Mouse (Mus musculus) liver, embryonic 12.5 days (tissue): ENCODE data around the gene Telo2. TPM values are rescaled to one million over a fixed set of nuclear protein-coding genes. Genes with fewer than 3 reads are reported as not detected.
"Not testable (repeated sequence)": the region's sequence is repeated elsewhere in the genome, so short reads cannot be mapped to it uniquely, and the experiment has no call there.

Experiments used
- ATAC-seq: fragments of 200-750 bp; cut with Nextera tagmentation; 2 replicates; pipeline ENCODE4 v1.8.0; 2017; ENCODE audit warnings: moderate number of reproducible peaks, mild to moderate bottlenecking, moderate library complexity
- H3K27ac ChIP-seq: fragments of 300-500 bp; sonication (generic); 2 replicates; pipeline ENCODE4 v1.5.1; 2016; ENCODE audit warnings: mild to moderate bottlenecking
- H3K27me3 ChIP-seq: fragments of 300-500 bp; sonication (generic); replicated peaks from 2 replicates; pipeline ENCODE4 v1.6.1; 2016; ENCODE audit warnings: mild to moderate bottlenecking, moderate library complexity
- H3K36me3 ChIP-seq: fragments of 300-500 bp; sonication (generic); 2 replicates; pipeline ENCODE4 v1.6.1; 2016; ENCODE audit warnings: mild to moderate bottlenecking, moderate library complexity
- H3K4me1 ChIP-seq: fragments of 300-500 bp; sonication (generic); 2 replicates; pipeline ENCODE4 v1.6.1; 2016
- H3K4me2 ChIP-seq: fragments of 300-500 bp; sonication (generic); 2 replicates; pipeline ENCODE4 v1.6.1; 2016; ENCODE audit warnings: mild to moderate bottlenecking, moderate library complexity
- H3K4me3 ChIP-seq: fragments of 300-500 bp; sonication (generic); 2 replicates; pipeline ENCODE4 v1.5.1; 2016; ENCODE audit warnings: mild to moderate bottlenecking, moderate library complexity
- H3K9ac ChIP-seq: fragments of 300-500 bp; sonication (generic); 2 replicates; pipeline ENCODE4 v1.6.1; 2016; ENCODE audit warnings: mild to moderate bottlenecking, moderate library complexity
- H3K9me3 ChIP-seq: fragments of 300-500 bp; sonication (generic); replicated peaks from 2 replicates; pipeline ENCODE4 v1.6.1; 2016; ENCODE audit warnings: mild to moderate bottlenecking, moderate library complexity
- WGBS: fragments of 180-500 bp; shearing (Covaris S2); methylation state at CpG from one replicate; pipeline ENCODE4 v1.1.7; 2016; ENCODE audit not compliant: insufficient replicate concordance; 5-methylcytosine and 5-hydroxymethylcytosine counted together
- polyA plus RNA-seq: library from polyadenylated mRNA; unstranded; fragments of >200 nt; fragmentation: Nextera tagmentation; extraction: Ambion mirVana; gene quantifications from 2 replicates; pipeline ENCODE4 v1.2.1, GENCODE M21; 2016

The Telo2 gene
- polyA plus RNA-seq: 25.6 and 28.6 TPM in 2 replicates

- Histone ChIP-seq H3K9me3 (no peaks in the 10 kb centered on the region), H3K9ac (peak within 1 kb of the TSS; percentile 76), H3K4me2 (peak within 1 kb of the TSS; percentile 93), H3K27me3 (peaks cover 14% of the 10 kb centered on the region), H3K36me3 (peaks cover 29% of the 10 kb centered on the region), H3K4me1 (peaks cover 41% of the 10 kb centered on the region), H3K4me3 (peak within 1 kb of the TSS; percentile 69), H3K27ac (peak within 1 kb of the TSS; percentile 85)
- WGBS: 6% methylated on average over 40 of the region's 40 CpGs
- ATAC-seq: peak; percentile 88
Observed at GRCm38 (mm10) chr17:25115664-25116432, at the start of gene Telo2. Gene Telo2, minus strand, starts transcription at chr17:25115967.

GRCm38 (mm10) chr17:25164770-25165169 is 49.0 kb upstream of the Telo2 start:
- ATAC-seq: no peak
- WGBS: 67% methylated on average over 3 of the region's 3 CpGs
- H3K27ac ChIP-seq: no peak overlapping the region
- H3K4me3 ChIP-seq: no peak overlapping the region
- no peaks in the 10 kb centered on the region for H3K9me3 ChIP-seq
- no peaks in the 10 kb centered on the region; the same call in 1 of the 2 replicates for H3K27me3 ChIP-seq
- H3K4me1 ChIP-seq: no peaks in the 10 kb centered on the region
- no peak overlapping the region for H3K9ac ChIP-seq
- H3K4me2 ChIP-seq: no peak overlapping the region
- H3K36me3 ChIP-seq: peaks cover 18% of the 10 kb centered on the region

GRCm38 (mm10) chr17:25163387-25163786 is 47.6 kb upstream of the Telo2 start:
- Histone ChIP-seq H3K27me3 (no peaks in the 10 kb centered on the region; the same call in 1 of the 2 replicates), H3K36me3 (peaks cover 30% of the 10 kb centered on the region), H3K4me3 (no peak overlapping the region), H3K4me1 (no peaks in the 10 kb centered on the region), H3K9me3 (no peaks in the 10 kb centered on the region), H3K9ac (no peak overlapping the region), H3K4me2 (no peak overlapping the region), H3K27ac (no peak overlapping the region)
- WGBS: 68% methylated on average over 7 of the region's 7 CpGs
- no peak for ATAC-seq

GRCm38 (mm10) chr17:25162161-25162560 is 46.4 kb upstream of the Telo2 start, which contains the start of gene Ccdc154:
Gene Ccdc154, plus strand, starts transcription at chr17:25162461.
- H3K4me2 ChIP-seq: no peak within 1 kb of the TSS
- WGBS: 94% methylated on average over 1 of the region's 1 CpGs
- no peak for ATAC-seq

GRCm38 (mm10) chr17:25139960-25140359 is 24.2 kb upstream of the Telo2 start:
- H3K36me3 ChIP-seq: peaks cover 44% of the 10 kb centered on the region
- peaks cover 18% of the 10 kb centered on the region for H3K4me1 ChIP-seq
- H3K9ac ChIP-seq: no peak overlapping the region
- no peaks in the 10 kb centered on the region for H3K9me3 ChIP-seq
- H3K4me2 ChIP-seq: no peak overlapping the region
- ATAC-seq: no peak
- no peak overlapping the region for H3K27ac ChIP-seq
- H3K27me3 ChIP-seq: no peaks in the 10 kb centered on the region
- WGBS: 64% methylated on average over 4 of the region's 4 CpGs
- H3K4me3 ChIP-seq: no peak overlapping the region

More at GRCm38 (mm10) chr17:25162161-25162560, 46.4 kb upstream of the Telo2 start, which contains the start of gene Ccdc154:
- Histone ChIP-seq H3K27me3 (no peaks in the 10 kb centered on the region; the same call in 1 of the 2 replicates), H3K9ac (no peak within 1 kb of the TSS), H3K4me1 (no peaks in the 10 kb centered on the region), H3K36me3 (peaks cover 41% of the 10 kb centered on the region), H3K4me3 (no peak within 1 kb of the TSS), H3K9me3 (no peaks in the 10 kb centered on the region), H3K27ac (no peak within 1 kb of the TSS)

GRCm38 (mm10) chr17:25138803-25139202 is 23.0 kb upstream of the Telo2 start:
- peaks cover 33% of the 10 kb centered on the region for H3K36me3 ChIP-seq
- no peaks in the 10 kb centered on the region for H3K27me3 ChIP-seq
- no peaks in the 10 kb centered on the region for H3K9me3 ChIP-seq
- no peak overlapping the region for H3K4me2 ChIP-seq
- H3K4me3 ChIP-seq: no peak overlapping the region
- H3K27ac ChIP-seq: no peak overlapping the region
- no peak for ATAC-seq
- no peak overlapping the region for H3K9ac ChIP-seq
- H3K4me1 ChIP-seq: peaks cover 29% of the 10 kb centered on the region
- 97% methylated on average over 1 of the region's 1 CpGs for WGBS

- Histone ChIP-seq H3K4me1 (peaks cover 35% of the 10 kb centered on the region), H3K27ac (no peak overlapping the region), H3K4me2 (no peak overlapping the region), H3K4me3 (no peak overlapping the region), H3K27me3 (no peaks in the 10 kb centered on the region), H3K9me3 (no peaks in the 10 kb centered on the region), H3K9ac (no peak overlapping the region), H3K36me3 (peaks cover 27% of the 10 kb centered on the region)
- WGBS: 82% methylated on average over 6 of the region's 6 CpGs
- no peak for ATAC-seq
Observed at GRCm38 (mm10) chr17:25135622-25136021, 19.9 kb upstream of the Telo2 start.

GRCm38 (mm10) chr17:25133275-25133698 is 17.5 kb upstream of the Telo2 start, which contains the start of gene Clcn7:
Gene Clcn7, plus strand, starts transcription at chr17:25133391.
- Histone ChIP-seq H3K4me3 (peak within 1 kb of the TSS; percentile 84), H3K36me3 (peaks cover 16% of the 10 kb centered on the region), H3K27me3 (no peaks in the 10 kb centered on the region), H3K9ac (peak within 1 kb of the TSS; percentile 83), H3K4me1 (peaks cover 36% of the 10 kb centered on the region), H3K4me2 (peak within 1 kb of the TSS; percentile 83), H3K9me3 (no peaks in the 10 kb centered on the region), H3K27ac (peak within 1 kb of the TSS; percentile 74)
- peak; percentile 89 for ATAC-seq
- WGBS: under 1% methylated on average over 40 of the region's 40 CpGs

- Histone ChIP-seq H3K4me2 (no peak overlapping the region), H3K4me3 (no peak overlapping the region), H3K9ac (no peak overlapping the region), H3K9me3 (no peaks in the 10 kb centered on the region), H3K4me1 (peaks cover 52% of the 10 kb centered on the region), H3K36me3 (no peaks in the 10 kb centered on the region), H3K27me3 (no peaks in the 10 kb centered on the region), H3K27ac (peak overlapping the region; percentile 6; the same call in 1 of the 2 replicates)
- 81% methylated on average over 1 of the region's 1 CpGs for WGBS
- ATAC-seq: no peak
Observed at GRCm38 (mm10) chr17:25130060-25130459, 14.3 kb upstream of the Telo2 start.

- H3K36me3 ChIP-seq: no peaks in the 10 kb centered on the region
- H3K27ac ChIP-seq: peak overlapping the region; percentile 92
- H3K4me3 ChIP-seq: no peak overlapping the region
- WGBS: 26% methylated on average over 9 of the region's 9 CpGs
- H3K9me3 ChIP-seq: no peaks in the 10 kb centered on the region
- H3K9ac ChIP-seq: peak overlapping the region; percentile 53
- H3K4me1 ChIP-seq: peaks cover 44% of the 10 kb centered on the region
- peak; percentile 46; the same call in 1 of the 2 replicates for ATAC-seq
- H3K27me3 ChIP-seq: peaks cover 4% of the 10 kb centered on the region
- H3K4me2 ChIP-seq: peak overlapping the region; percentile 51
Observed at GRCm38 (mm10) chr17:25127681-25128080, 11.9 kb upstream of the Telo2 start.

- no peaks in the 10 kb centered on the region for H3K36me3 ChIP-seq
- 19% methylated on average over 8 of the region's 8 CpGs for WGBS
- peak overlapping the region; percentile 51 for H3K4me2 ChIP-seq
- peaks cover 43% of the 10 kb centered on the region for H3K4me1 ChIP-seq
- H3K27ac ChIP-seq: peak overlapping the region; percentile 92
- H3K4me3 ChIP-seq: 0 out of 2 replicates have a peak overlapping the region, but pooled peaks have one; percentile 10
- peak; percentile 86 for ATAC-seq
- no peaks in the 10 kb centered on the region for H3K9me3 ChIP-seq
- peak overlapping the region; percentile 53 for H3K9ac ChIP-seq
- H3K27me3 ChIP-seq: peaks cover 10% of the 10 kb centered on the region
Observed at GRCm38 (mm10) chr17:25127079-25127478, 11.3 kb upstream of the Telo2 start.

GRCm38 (mm10) chr17:25125442-25126060 is 9.8 kb upstream of the Telo2 start:
- peaks cover 24% of the 10 kb centered on the region for H3K27me3 ChIP-seq
- peak overlapping the region; percentile 7; the same call in 1 of the 2 replicates for H3K4me2 ChIP-seq
- H3K9me3 ChIP-seq, H3K4me3 ChIP-seq, H3K9ac ChIP-seq, H3K36me3 ChIP-seq: not testable (repeated sequence)
- peak; percentile 57 for ATAC-seq
- peak overlapping the region; percentile 92 for H3K27ac ChIP-seq
- peaks cover 43% of the 10 kb centered on the region for H3K4me1 ChIP-seq
- WGBS: 40% methylated on average over 3 of the region's 3 CpGs
